Mouse (Mus musculus): ENCODE measurements around the gene Gm7247. TPM values are rescaled to one million over a fixed set of nuclear protein-coding genes. Genes with fewer than 3 reads are reported as not detected.
"Not testable (repeated sequence)": the region's sequence is repeated elsewhere in the genome, so short reads cannot be mapped to it uniquely, and the experiment has no call there.

The Gm7247 gene
- total RNA-seq, 2 experiments from 2014 or later = not detected

DNA sequence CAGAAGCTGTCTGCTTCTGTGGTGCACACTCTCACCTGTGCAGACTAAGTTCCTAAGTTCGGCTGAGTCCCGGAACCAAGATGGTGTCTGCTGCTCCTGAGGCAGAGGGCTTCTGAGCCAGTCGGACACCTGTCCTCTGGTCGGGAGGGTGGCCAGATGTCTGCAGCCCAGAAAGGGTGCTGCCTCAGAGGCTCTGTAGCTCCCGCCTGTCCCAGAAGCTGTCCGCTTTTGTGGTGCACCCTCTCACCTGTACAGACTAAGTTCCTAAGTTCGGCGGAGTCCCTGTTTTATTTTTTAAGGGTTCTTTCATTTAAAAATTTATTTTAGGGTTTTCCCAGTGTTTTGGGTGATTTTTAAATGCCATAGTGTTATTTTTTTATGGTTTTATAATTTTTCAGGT is 145.9 kb downstream of the Gm7247 start:
- intact Hi-C loops (cut with DNase I) = no loop called here

DNA sequence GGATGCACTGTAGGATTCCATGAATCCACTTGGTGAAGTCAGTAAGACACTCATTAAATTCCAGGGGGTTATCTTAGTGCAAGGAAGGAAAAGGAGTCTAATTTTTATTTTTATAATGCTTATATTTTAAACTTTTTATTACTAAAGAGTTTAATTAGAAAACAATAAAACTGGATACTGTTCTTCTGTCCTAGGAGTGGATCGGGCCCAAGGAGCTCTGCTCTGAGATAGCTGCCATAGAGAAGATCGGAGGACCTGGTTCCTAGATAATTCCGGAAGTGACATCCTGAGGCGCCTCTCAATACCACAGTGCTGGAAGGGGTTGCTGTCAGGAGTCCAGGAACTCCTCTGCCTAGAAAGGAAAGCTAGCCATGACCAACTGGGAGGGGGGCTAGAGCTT is 190.9 kb downstream of the Gm7247 start, which contains the start of gene Gm5622:
TSS of gene Gm5622 (plus strand) at position 301 of the 400 bp plus-strand sequence.
- Histone ChIP-seq H3K4me3 (no peak within 1 kb of the TSS), H3K27ac (no peak within 1 kb of the TSS)
- intact Hi-C loops (cut with DNase I) = no loop called here
- no peak for DNase-seq
- TF ChIP-seq CTCF (IDR thresholded peaks at IDR 0.05) = no peak

More for the DNA sequence above, 145.9 kb downstream of the Gm7247 start:
- Histone ChIP-seq H3K27ac (no peak overlapping the region), H3K4me3 (no peak overlapping the region)
- DNase-seq = no peak
- TF ChIP-seq CTCF (IDR thresholded peaks at IDR 0.05) = no peak

DNA sequence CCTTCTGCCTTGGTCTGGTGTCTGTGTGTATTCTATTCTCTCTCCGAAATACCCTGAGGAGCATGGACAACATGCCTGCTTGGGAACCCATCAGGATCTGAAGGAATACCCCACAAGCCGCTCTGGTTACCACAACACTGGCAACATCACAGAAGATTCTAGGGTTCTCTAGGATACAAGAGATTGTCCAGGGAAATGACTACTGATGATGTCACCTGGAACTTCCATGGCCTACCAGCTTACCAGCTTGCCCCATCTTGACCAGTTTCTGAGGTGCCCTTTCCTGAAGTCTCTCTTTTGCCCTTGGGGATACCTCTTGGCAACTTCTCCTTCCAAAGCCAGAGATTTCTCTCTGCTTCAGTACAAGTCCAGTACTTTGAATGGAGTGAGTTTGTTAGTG is 212.4 kb downstream of the Gm7247 start, which contains the start of gene Gm17175:
TSS of gene Gm17175 (minus strand) at position 101 of the 400 bp plus-strand sequence.
- intact Hi-C loops (cut with DNase I); H3K27ac ChIP-seq; DNase-seq; H3K4me3 ChIP-seq: not testable (repeated sequence)

GRCm38 (mm10) chr14:51592039-51592438 is 230.5 kb downstream of the Gm7247 start, which contains the start of gene Gm17174:
Gm17174 (minus strand) TSS chr14:51592139.
- H3K4me3 ChIP-seq; H3K27ac ChIP-seq; DNase-seq; intact Hi-C loops (cut with DNase I): not testable (repeated sequence)

- DNase-seq = no peak
- H3K4me3 ChIP-seq = no peak within 1 kb of the TSS
- H3K27ac ChIP-seq = no peak within 1 kb of the TSS
- intact Hi-C loops (cut with DNase I) = no loop called here
- no peak for TF ChIP-seq CTCF (IDR thresholded peaks at IDR 0.05)
These were observed 249.7 kb downstream of the Gm7247 start, which contains the start of gene Gm17078 for GRCm38 (mm10) chr14:51611210-51611609. Gm17078 (minus strand) TSS chr14:51611310.

Other genes starting within 250 kb of the Gm7247 start
- gene Eddm3b, start 247.3 kb upstream of the Gm7247 start, total RNA-seq (2021) = not detected
- gene Rnase6, start 237.8 kb upstream of the Gm7247 start, total RNA-seq (2021) = under 1 TPM in 1 of 2 experiments, not detected in 1; 0.64 TPM
- gene Rnase1, start 215.0 kb upstream of the Gm7247 start, total RNA-seq (2021) = not detected
- gene Rnase2b, start 199.5 kb upstream of the Gm7247 start, total RNA-seq (2021) = not detected
- gene Ang2, start 162.6 kb upstream of the Gm7247 start, total RNA-seq (2021) = not detected
- gene Ear14, start 158.4 kb upstream of the Gm7247 start, total RNA-seq (2021) = not detected
- 1 to 10 TPM in 1 of 2 experiments, under 1 TPM in 1; 0.87 to 2.0 TPM for gene Rnase2a, start 105.6 kb upstream of the Gm7247 start, total RNA-seq (2021)
- not detected for gene Vmn2r88, start 49.1 kb downstream of the Gm7247 start, total RNA-seq (2021)
- not detected for gene Vmn2r89, start 90.1 kb downstream of the Gm7247 start, total RNA-seq (2021)
- not detected for gene Gm5622, start 191.0 kb downstream of the Gm7247 start, total RNA-seq (2021)
- gene Gm17175, start 212.3 kb downstream of the Gm7247 start, total RNA-seq (2021) = not detected
- not detected for gene Gm17174, start 230.4 kb downstream of the Gm7247 start, total RNA-seq (2021)
- gene Gm17078, start 249.6 kb downstream of the Gm7247 start, total RNA-seq (2021) = not detected

Data from gastrocnemius, adult 2 months (tissue).